Comparison of ENCODE assay signal across 8 mouse cellular contexts in the genomic region with DNA sequence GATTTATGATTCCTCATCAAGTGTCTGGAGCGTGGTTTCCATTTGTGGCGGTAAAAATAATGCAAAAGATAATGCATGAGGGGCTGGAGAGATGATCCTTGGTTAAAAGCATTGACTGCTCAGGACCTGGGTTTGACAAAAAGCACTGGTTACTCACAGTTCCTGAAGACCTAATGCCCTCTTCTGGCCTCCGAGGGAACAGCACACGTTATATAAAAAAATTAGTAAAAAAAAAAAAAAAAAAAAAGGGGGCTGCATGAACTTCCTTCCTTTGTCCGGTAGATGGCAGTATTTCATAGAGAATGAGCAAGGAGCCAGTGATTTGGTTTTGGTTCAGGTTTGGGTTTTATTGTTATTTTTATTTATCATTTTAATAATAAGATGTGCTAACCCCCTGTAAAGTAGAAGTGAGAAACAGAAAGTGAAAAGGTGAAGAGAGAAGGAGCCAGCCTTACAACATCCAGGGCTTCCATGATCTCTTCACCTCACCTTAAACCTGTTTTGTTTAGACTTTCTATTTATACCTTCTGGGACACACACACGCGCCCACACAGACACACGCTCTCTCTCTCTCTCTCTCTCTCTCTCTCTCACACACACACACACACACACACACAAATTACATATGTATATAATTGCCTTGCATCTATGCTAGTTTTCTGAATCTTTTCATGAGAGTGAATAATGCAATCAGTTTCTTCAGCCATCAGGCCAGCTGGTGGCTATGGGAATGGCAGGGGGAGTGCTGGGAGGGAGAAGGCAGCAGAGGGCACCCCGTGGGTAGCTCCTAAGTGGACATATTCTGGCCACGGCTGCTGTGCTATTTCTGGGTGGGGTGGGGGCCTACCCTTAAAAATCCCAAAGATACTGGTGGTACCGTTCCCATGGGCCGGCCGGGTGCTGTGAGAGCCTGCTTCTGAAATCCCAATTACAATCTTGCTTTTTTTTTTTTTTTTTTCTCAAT.
DNase-seq lines count a peak whose midpoint lies in the region; ATAC-seq and TF ChIP-seq lines count a peak whose summit lies in the region.

No protein-coding gene starts in this region.

- H3K36me3 ChIP-seq in forebrain, embryonic 14.5 days (ENCODE audit: control insufficient read depth, insufficient read depth, low read length): no peaks in the 10 kb centered on the region
- no peaks in the 10 kb centered on the region for H3K36me3 ChIP-seq in kidney, postnatal 0 days (ENCODE audit: insufficient read depth, low read length)
- no peaks in the 10 kb centered on the region for H3K36me3 ChIP-seq in midbrain, embryonic 10.5 days

- no peak overlapping the region for H3K27ac ChIP-seq in forebrain, embryonic 14.5 days (ENCODE audit: low read depth, low read length)
- H3K27ac ChIP-seq in kidney, postnatal 0 days: no peak overlapping the region
- no peak overlapping the region for H3K27ac ChIP-seq in midbrain, embryonic 10.5 days (replicated peaks)

- H3K9ac ChIP-seq in forebrain, embryonic 14.5 days (ENCODE audit: low read length): no peak overlapping the region
- H3K9ac ChIP-seq in kidney, postnatal 0 days (ENCODE audit: low read depth, low read length): no peak overlapping the region

- no peak overlapping the region for H3K4me3 ChIP-seq in forebrain, embryonic 14.5 days (ENCODE audit: low read depth, low read length)
- no peak overlapping the region for H3K4me3 ChIP-seq in kidney, postnatal 0 days (replicated peaks; ENCODE audit: low read depth, low read length)
- H3K4me3 ChIP-seq in midbrain, embryonic 10.5 days: no peak overlapping the region

- 33% methylated on average over 13 of the region's 13 CpGs for WGBS in forebrain, embryonic 14.5 days
- 40% methylated on average over 13 of the region's 13 CpGs for WGBS in kidney, postnatal 0 days
- WGBS in midbrain, embryonic 10.5 days: 37% methylated on average over 13 of the region's 13 CpGs

- peak; percentile 94 for TF ChIP-seq CTCF in kidney, postnatal 0 days (IDR thresholded peaks at IDR 0.05; ENCODE audit: low read depth)

- H3K27me3 ChIP-seq in forebrain, embryonic 14.5 days (replicated peaks; ENCODE audit: control insufficient read depth, insufficient read depth, low read length): no peaks in the 10 kb centered on the region
- H3K27me3 ChIP-seq in kidney, postnatal 0 days (ENCODE audit: insufficient read depth, low read length): no peaks in the 10 kb centered on the region
- no peaks in the 10 kb centered on the region for H3K27me3 ChIP-seq in midbrain, embryonic 10.5 days (ENCODE audit: low read depth, poor library complexity, severe bottlenecking)

- no peak overlapping the region for H3K4me2 ChIP-seq in forebrain, embryonic 14.5 days (ENCODE audit: low read length)
- H3K4me2 ChIP-seq in kidney, postnatal 0 days (ENCODE audit: low read length): no peak overlapping the region

- peak; percentile 57 for ATAC-seq in forebrain, embryonic 14.5 days
- no peak for ATAC-seq in kidney, postnatal 0 days (replicated peaks; ENCODE audit: low FRiP score, low read depth)

- H3K4me1 ChIP-seq in forebrain, embryonic 14.5 days (ENCODE audit: control insufficient read depth, insufficient read depth, low read length): no peaks in the 10 kb centered on the region
- H3K4me1 ChIP-seq in kidney, postnatal 0 days (replicated peaks; ENCODE audit: insufficient read depth, low read length): no peaks in the 10 kb centered on the region
- no peaks in the 10 kb centered on the region; the same call in 1 of the 2 replicates for H3K4me1 ChIP-seq in midbrain, embryonic 10.5 days

- DNase-seq in adrenal gland, adult (ENCODE audit: inconsistent age in 2 of 2, low spot score in 1 of 2): peak; percentile 19 to 66
- no peak for DNase-seq in adrenal gland, postnatal 4 days (ENCODE audit: low spot score in 2 of 2)
- peak; percentile 70 for DNase-seq in 416B (ENCODE audit: low read depth)
- DNase-seq in c-Kit-positive CD71-positive TER-119-negative erythroid progenitor cells, embryonic 14.5 days (ENCODE audit: low read depth): peak; percentile 10
- peak; percentile 79 for DNase-seq in forebrain, embryonic 14.5 days (ENCODE audit: low spot score)
- DNase-seq in kidney, postnatal 0 days (ENCODE audit: low spot score): peak; percentile 78
- DNase-seq in midbrain, embryonic 10.5 days (ENCODE audit: low spot score): peak; percentile 35
- peak; percentile 46 for DNase-seq in testis, postnatal 10 days (ENCODE audit: low spot score)

- no peaks in the 10 kb centered on the region for H3K9me3 ChIP-seq in forebrain, embryonic 14.5 days (replicated peaks; ENCODE audit: control insufficient read depth, low read length)
- H3K9me3 ChIP-seq in kidney, postnatal 0 days (replicated peaks; ENCODE audit: low read length): no peaks in the 10 kb centered on the region
- H3K9me3 ChIP-seq in midbrain, embryonic 10.5 days (replicated peaks): no peaks in the 10 kb centered on the region

Comparison
In these comparisons a context has a peak if more than half of its experiments do, and no peak if none do; other contexts are left out.
1. DNase-seq: peak in adrenal gland, adult (2 of 2), 416B (single experiment), c-Kit-positive CD71-positive TER-119-negative erythroid progenitor cells, embryonic 14.5 days (single experiment), forebrain, embryonic 14.5 days (single experiment), kidney, postnatal 0 days (single experiment), midbrain, embryonic 10.5 days (single experiment) and testis, postnatal 10 days (single experiment); none in adrenal gland, postnatal 4 days (0 of 2).